Mouse (Mus musculus) embryonic facial prominence, embryonic 13.5 days (tissue): ENCODE data around the gene Rad51b. TPM values are rescaled to one million over a fixed set of nuclear protein-coding genes. Genes with fewer than 3 reads are reported as not detected.

Source experiments
- ATAC-seq: fragments of 200-750 bp; cut with Nextera tagmentation; 2 replicates; pipeline ENCODE4 v1.8.0; 2017; ENCODE audit warnings: low read depth; ENCODE audit not compliant: insufficient number of reproducible peaks, insufficient read depth, low FRiP score, low TSS enrichment
- H3K27ac ChIP-seq: fragments of 300-500 bp; sonication (generic); 2 replicates; pipeline ENCODE4 v1.5.1; 2015; ENCODE audit warnings: moderate library complexity, mild to moderate bottlenecking, inconsistent platforms
- H3K27me3 ChIP-seq: fragments of 300-500 bp; sonication (generic); 2 replicates; pipeline ENCODE4 v1.6.1; 2015; ENCODE audit warnings: mild to moderate bottlenecking, inconsistent platforms
- H3K36me3 ChIP-seq: fragments of 300-500 bp; sonication (generic); 2 replicates; pipeline ENCODE4 v1.6.1; 2015; ENCODE audit warnings: mild to moderate bottlenecking, inconsistent platforms
- H3K4me1 ChIP-seq: fragments of 300-500 bp; sonication (generic); 2 replicates; pipeline ENCODE4 v1.6.1; 2015; ENCODE audit warnings: inconsistent platforms
- H3K4me2 ChIP-seq: fragments of 300-500 bp; sonication (generic); 2 replicates; pipeline ENCODE4 v1.6.1; 2015; ENCODE audit warnings: moderate library complexity, mild to moderate bottlenecking, inconsistent platforms
- H3K4me3 ChIP-seq: fragments of 300-500 bp; sonication (generic); 2 replicates; pipeline ENCODE4 v1.5.1; 2015; ENCODE audit warnings: mild to moderate bottlenecking, inconsistent platforms
- H3K9ac ChIP-seq: fragments of 300-500 bp; sonication (generic); 2 replicates; pipeline ENCODE4 v1.6.1; 2015; ENCODE audit warnings: mild to moderate bottlenecking, inconsistent platforms
- H3K9me3 ChIP-seq: fragments of 300-500 bp; sonication (generic); 2 replicates; pipeline ENCODE4 v1.6.1; 2016; ENCODE audit warnings: inconsistent platforms
- WGBS: fragments of 180-500 bp; shearing (Covaris S2); methylation state at CpG from one replicate; pipeline ENCODE4 v1.1.7; 2015; ENCODE audit warnings: mixed read lengths; 5-methylcytosine and 5-hydroxymethylcytosine counted together
- polyA plus RNA-seq: library from polyadenylated mRNA; unstranded; fragments of >200 nt; fragmentation: Nextera tagmentation; extraction: Ambion mirVana; gene quantifications from 2 replicates; pipeline ENCODE4 v1.2.1, GENCODE M21; 2015

Gene Rad51b
- polyA plus RNA-seq, 1 experiment from 2014 or later = 8.8 TPM

- 83% methylated on average over 6 of the region's 6 CpGs for WGBS
- no peak overlapping the region for H3K4me2 ChIP-seq
- H3K27me3 ChIP-seq = no peaks in the 10 kb centered on the region
- H3K9ac ChIP-seq = no peak overlapping the region
- ATAC-seq = no peak
- no peaks in the 10 kb centered on the region for H3K36me3 ChIP-seq
- no peak overlapping the region for H3K4me3 ChIP-seq
- H3K27ac ChIP-seq = 0 out of 2 replicates have a peak overlapping the region, but pooled peaks have one; percentile 28
- peaks cover 29% of the 10 kb centered on the region for H3K4me1 ChIP-seq
- no peaks in the 10 kb centered on the region for H3K9me3 ChIP-seq
Observed at GRCm38 (mm10) chr12:79541581-79541980, 244.5 kb downstream of the Rad51b start.

GRCm38 (mm10) chr12:79545063-79545462 lies 248.0 kb downstream of the Rad51b start:
- H3K4me3 ChIP-seq = no peak overlapping the region
- H3K36me3 ChIP-seq = no peaks in the 10 kb centered on the region
- 50% methylated on average over 3 of the region's 3 CpGs for WGBS
- H3K4me1 ChIP-seq = peaks cover 37% of the 10 kb centered on the region
- H3K9me3 ChIP-seq = no peaks in the 10 kb centered on the region
- no peak for ATAC-seq
- H3K4me2 ChIP-seq = no peak overlapping the region
- no peak overlapping the region for H3K9ac ChIP-seq
- H3K27me3 ChIP-seq = no peaks in the 10 kb centered on the region
- peak overlapping the region; percentile 23 for H3K27ac ChIP-seq

GRCm38 (mm10) chr12:79547556-79547955 lies 250.5 kb downstream of the Rad51b start:
- H3K4me2 ChIP-seq = no peak overlapping the region
- H3K9me3 ChIP-seq = no peaks in the 10 kb centered on the region
- no peak overlapping the region; the same call in 1 of the 2 replicates for H3K27ac ChIP-seq
- H3K9ac ChIP-seq = no peak overlapping the region
- no peaks in the 10 kb centered on the region for H3K36me3 ChIP-seq
- no peak for ATAC-seq
- H3K27me3 ChIP-seq = no peaks in the 10 kb centered on the region
- no peak overlapping the region for H3K4me3 ChIP-seq
- WGBS = 67% methylated on average over 6 of the region's 6 CpGs
- peaks cover 31% of the 10 kb centered on the region for H3K4me1 ChIP-seq

- WGBS = 77% methylated on average over 8 of the region's 8 CpGs
- Histone ChIP-seq H3K36me3 (no peaks in the 10 kb centered on the region), H3K9me3 (no peaks in the 10 kb centered on the region), H3K9ac (no peak overlapping the region), H3K27me3 (no peaks in the 10 kb centered on the region), H3K4me3 (no peak overlapping the region), H3K27ac (peak overlapping the region; percentile 72; the same call in 1 of the 2 replicates), H3K4me1 (peaks cover 34% of the 10 kb centered on the region), H3K4me2 (no peak overlapping the region)
- ATAC-seq = no peak
Observed at GRCm38 (mm10) chr12:79548607-79549330, 251.7 kb downstream of the Rad51b start.

GRCm38 (mm10) chr12:79550049-79550682 lies 253.1 kb downstream of the Rad51b start:
- Histone ChIP-seq H3K36me3 (no peaks in the 10 kb centered on the region), H3K9ac (no peak overlapping the region), H3K4me1 (peaks cover 30% of the 10 kb centered on the region), H3K9me3 (no peaks in the 10 kb centered on the region), H3K27ac (peak overlapping the region; percentile 72), H3K4me2 (no peak overlapping the region), H3K27me3 (no peaks in the 10 kb centered on the region), H3K4me3 (no peak overlapping the region)
- 70% methylated on average over 7 of the region's 7 CpGs for WGBS
- ATAC-seq = no peak

- Histone ChIP-seq H3K4me2 (no peak overlapping the region), H3K9ac (no peak overlapping the region), H3K36me3 (no peaks in the 10 kb centered on the region), H3K4me1 (peaks cover 21% of the 10 kb centered on the region), H3K27ac (no peak overlapping the region), H3K4me3 (no peak overlapping the region), H3K9me3 (no peaks in the 10 kb centered on the region), H3K27me3 (no peaks in the 10 kb centered on the region)
- ATAC-seq = no peak
- WGBS = 77% methylated on average over 1 of the region's 1 CpGs
Observed at GRCm38 (mm10) chr12:79551274-79551673, 254.2 kb downstream of the Rad51b start.

- no peaks in the 10 kb centered on the region for H3K27me3 ChIP-seq
- no peak overlapping the region for H3K4me3 ChIP-seq
- H3K4me2 ChIP-seq = no peak overlapping the region
- no peaks in the 10 kb centered on the region for H3K36me3 ChIP-seq
- H3K9ac ChIP-seq = no peak overlapping the region
- H3K27ac ChIP-seq = no peak overlapping the region
- H3K9me3 ChIP-seq = no peaks in the 10 kb centered on the region
- peaks cover 14% of the 10 kb centered on the region for H3K4me1 ChIP-seq
- ATAC-seq = no peak
Observed at GRCm38 (mm10) chr12:79553056-79553455, 256.0 kb downstream of the Rad51b start.

GRCm38 (mm10) chr12:79557904-79558303 lies 260.8 kb downstream of the Rad51b start:
- Histone ChIP-seq H3K9ac (no peak overlapping the region), H3K27me3 (no peaks in the 10 kb centered on the region), H3K27ac (no peak overlapping the region), H3K9me3 (no peaks in the 10 kb centered on the region), H3K4me2 (no peak overlapping the region), H3K4me1 (peaks cover 26% of the 10 kb centered on the region), H3K36me3 (no peaks in the 10 kb centered on the region), H3K4me3 (no peak overlapping the region)
- WGBS = 74% methylated on average over 5 of the region's 5 CpGs
- ATAC-seq = no peak

GRCm38 (mm10) chr12:79558711-79559110 lies 261.6 kb downstream of the Rad51b start:
- no peak overlapping the region for H3K9ac ChIP-seq
- no peaks in the 10 kb centered on the region for H3K27me3 ChIP-seq
- no peaks in the 10 kb centered on the region for H3K36me3 ChIP-seq
- H3K9me3 ChIP-seq = no peaks in the 10 kb centered on the region
- H3K4me1 ChIP-seq = peaks cover 24% of the 10 kb centered on the region
- ATAC-seq = no peak
- H3K27ac ChIP-seq = peak overlapping the region; percentile 48; the same call in 1 of the 2 replicates
- no peak overlapping the region for H3K4me3 ChIP-seq
- no peak overlapping the region for H3K4me2 ChIP-seq
- 75% methylated on average over 3 of the region's 3 CpGs for WGBS

- ATAC-seq = 0 out of 2 replicates have a peak, but pooled peaks have one; percentile 62
Observed at GRCm38 (mm10) chr12:79559410-79560015, 262.4 kb downstream of the Rad51b start.

GRCm38 (mm10) chr12:79560084-79560699 lies 263.1 kb downstream of the Rad51b start:
- peaks cover 23% of the 10 kb centered on the region for H3K4me1 ChIP-seq
- no peaks in the 10 kb centered on the region for H3K9me3 ChIP-seq
- H3K27me3 ChIP-seq = no peaks in the 10 kb centered on the region
- no peak overlapping the region for H3K9ac ChIP-seq
- ATAC-seq = 0 out of 2 replicates have a peak, but pooled peaks have one; percentile 32
- WGBS = 36% methylated on average over 8 of the region's 8 CpGs
- peak overlapping the region; percentile 61 for H3K27ac ChIP-seq
- H3K4me3 ChIP-seq = no peak overlapping the region
- H3K36me3 ChIP-seq = no peaks in the 10 kb centered on the region
- no peak overlapping the region for H3K4me2 ChIP-seq

More at GRCm38 (mm10) chr12:79559410-79560015, 262.4 kb downstream of the Rad51b start:
- Histone ChIP-seq H3K27me3 (no peaks in the 10 kb centered on the region), H3K4me3 (no peak overlapping the region), H3K4me2 (no peak overlapping the region), H3K27ac (peak overlapping the region; percentile 61), H3K9me3 (no peaks in the 10 kb centered on the region), H3K9ac (no peak overlapping the region), H3K36me3 (no peaks in the 10 kb centered on the region), H3K4me1 (peaks cover 23% of the 10 kb centered on the region)
- 32% methylated on average over 4 of the region's 4 CpGs for WGBS
